Mouse (Mus musculus): Measurements from ENCODE around the gene Olfr345. TPM values are rescaled to one million over a fixed set of nuclear protein-coding genes. Genes with fewer than 3 reads are reported as not detected.

The Olfr345 gene
- not detected in 2 replicates for polyA plus RNA-seq (2015; fragmentation: Nextera tagmentation; extraction: Ambion mirVana)

- Histone ChIP-seq H3K36me3 (no peaks in the 10 kb centered on the region), H3K9me3 (replicated peaks) (no peaks in the 10 kb centered on the region), H3K4me3 (no peak within 1 kb of the TSS), H3K27me3 (no peaks in the 10 kb centered on the region), H3K27ac (no peak within 1 kb of the TSS), H3K4me1 (replicated peaks) (no peaks in the 10 kb centered on the region), H3K9ac (no peak within 1 kb of the TSS), H3K4me2 (no peak within 1 kb of the TSS)
- WGBS: 47% methylated on average over 1 of the region's 1 CpGs
- no peak for ATAC-seq (replicated peaks; ENCODE audit: insufficient number of reproducible peaks, insufficient read depth, low FRiP score, low read depth)
Observed at GRCm38 (mm10) chr2:36639741-36640140, at the start of gene Olfr345. Gene Olfr345, plus strand, starts transcription at chr2:36640041.

- Histone ChIP-seq H3K36me3 (no peaks in the 10 kb centered on the region), H3K4me2 (no peak within 1 kb of the TSS), H3K27me3 (no peaks in the 10 kb centered on the region), H3K27ac (no peak within 1 kb of the TSS), H3K4me1 (replicated peaks) (no peaks in the 10 kb centered on the region), H3K9me3 (replicated peaks) (no peaks in the 10 kb centered on the region; the same call in 1 of the 2 replicates), H3K4me3 (no peak within 1 kb of the TSS), H3K9ac (no peak within 1 kb of the TSS)
- 97% methylated on average over 1 of the region's 1 CpGs for WGBS
- no peak for ATAC-seq (replicated peaks; ENCODE audit: insufficient number of reproducible peaks, insufficient read depth, low FRiP score, low read depth)
Observed at GRCm38 (mm10) chr2:36685488-36685887, 45.6 kb downstream of the Olfr345 start, which contains the start of gene Olfr346. Gene Olfr346, plus strand, starts transcription at chr2:36685788.

Other genes starting within 250 kb of the Olfr345 start
- gene Olfr339, start 221.1 kb upstream of the Olfr345 start, polyA plus RNA-seq (2015; fragmentation: Nextera tagmentation; extraction: Ambion mirVana): not detected in 2 replicates
- gene Olfr340, start 187.5 kb upstream of the Olfr345 start, polyA plus RNA-seq (2015; fragmentation: Nextera tagmentation; extraction: Ambion mirVana): not detected in 2 replicates
- gene Olfr341, start 157.6 kb upstream of the Olfr345 start, polyA plus RNA-seq (2015; fragmentation: Nextera tagmentation; extraction: Ambion mirVana): not detected in 2 replicates
- not detected in 2 replicates for gene Olfr342, start 115.0 kb upstream of the Olfr345 start, polyA plus RNA-seq (2015; fragmentation: Nextera tagmentation; extraction: Ambion mirVana)
- not detected in 2 replicates for gene Olfr344, start 73.4 kb upstream of the Olfr345 start, polyA plus RNA-seq (2015; fragmentation: Nextera tagmentation; extraction: Ambion mirVana)
- gene Olfr346, start 45.7 kb downstream of the Olfr345 start, polyA plus RNA-seq (2015; fragmentation: Nextera tagmentation; extraction: Ambion mirVana): not detected in 2 replicates
- not detected in 2 replicates for gene Olfr347, start 91.9 kb downstream of the Olfr345 start, polyA plus RNA-seq (2015; fragmentation: Nextera tagmentation; extraction: Ambion mirVana)
- gene Olfr348, start 144.2 kb downstream of the Olfr345 start, polyA plus RNA-seq (2015; fragmentation: Nextera tagmentation; extraction: Ambion mirVana): not detected in 2 replicates
- not detected in 2 replicates for gene Olfr50, start 150.5 kb downstream of the Olfr345 start, polyA plus RNA-seq (2015; fragmentation: Nextera tagmentation; extraction: Ambion mirVana)
- not detected in 2 replicates for gene Olfr3, start 177.0 kb downstream of the Olfr345 start, polyA plus RNA-seq (2015; fragmentation: Nextera tagmentation; extraction: Ambion mirVana)
- not detected in 2 replicates for gene Olfr350, start 206.3 kb downstream of the Olfr345 start, polyA plus RNA-seq (2015; fragmentation: Nextera tagmentation; extraction: Ambion mirVana)
- not detected in 2 replicates for gene Olfr351, start 222.6 kb downstream of the Olfr345 start, polyA plus RNA-seq (2015; fragmentation: Nextera tagmentation; extraction: Ambion mirVana)
- not detected in 2 replicates for gene Olfr352, start 228.4 kb downstream of the Olfr345 start, polyA plus RNA-seq (2015; fragmentation: Nextera tagmentation; extraction: Ambion mirVana)